Mouse (Mus musculus): Measurements from ENCODE around the gene Nup214. TPM values are rescaled to one million over a fixed set of nuclear protein-coding genes. Genes with fewer than 3 reads are reported as not detected.

The Nup214 gene
- total RNA-seq (2012; rRNA removed) (50.9 and 61.0 TPM in 2 replicates), total RNA-seq (2014; rRNA removed) (13.9 and 17.9 TPM in 2 replicates), polyA plus RNA-seq (2012; ENCODE audit: insufficient read length, low read depth) (83.4 and 106 TPM in 2 replicates)

GRCm38 (mm10) chr2:31974141-31974808 is at the start of gene Nup214:
Nup214 (plus strand) TSS chr2:31974436.
- dilution Hi-C loops (cut with MboI; ENCODE audit: extremely low pct_ligation_motif_present, extremely low pct_unique_long_range_greater_than_20kb, low sequenced_read_pairs) = no loop called here
- H3K4me1 ChIP-seq (ENCODE audit: control insufficient read depth in 1 of 2, insufficient read depth in 2 of 2) = peaks cover 0 to 23% of the 10 kb centered on the region in 2 experiments; a peak in 2 of 4 replicates
- peaks cover 18 to 30% of the 10 kb centered on the region in 2 experiments for H3K36me3 ChIP-seq (replicated peaks in 1 of 2; ENCODE audit: control insufficient read depth in 1 of 2, insufficient read depth in 1 of 2, low read length in 1 of 2)
- H3K4me2 ChIP-seq (ENCODE audit: insufficient read depth, low read depth, poor library complexity, severe bottlenecking) = peak within 1 kb of the TSS; percentile 93
- TF ChIP-seq E2F4 (IDR thresholded peaks at IDR 0.05; ENCODE audit: insufficient replicate concordance, low read depth, low read length) = peak; percentile 72; the same call in 1 of the 2 replicates
- peak; percentile 87 for TF ChIP-seq NRF1 (IDR thresholded peaks at IDR 0.05; ENCODE audit: low read depth, low read length)
- peak; percentile 95 for TF ChIP-seq MXI1 (IDR thresholded peaks at IDR 0.05; ENCODE audit: low read depth, low read length)
- peak; percentile 95 for TF ChIP-seq KAT2A (IDR thresholded peaks at IDR 0.05; ENCODE audit: insufficient replicate concordance, low read length)
- TF ChIP-seq EP300 (IDR thresholded peaks at IDR 0.05; ENCODE audit: low read length) = no peak
- TF ChIP-seq BHLHE40 (IDR thresholded peaks at IDR 0.05; ENCODE audit: low read depth, low read length) = peak; percentile 62
- TF ChIP-seq TCF12 (IDR thresholded peaks at IDR 0.05; ENCODE audit: low read depth, low read length) = peak; percentile 79
- TF ChIP-seq CHD2 (IDR thresholded peaks at IDR 0.05; ENCODE audit: low read length) = peak; percentile 21; the same call in 1 of the 2 replicates
- peak; percentile 83 for TF ChIP-seq TBP (conservative IDR thresholded peaks at IDR 0.05; ENCODE audit: low read depth, low read length)
- no peak for TF ChIP-seq JUN (IDR thresholded peaks at IDR 0.05; ENCODE audit: insufficient read depth, low read depth, low read length)
- TF ChIP-seq MAX (IDR thresholded peaks at IDR 0.05; ENCODE audit: low read length) = peak; percentile 97
- TF ChIP-seq MEF2A (IDR thresholded peaks at IDR 0.05; ENCODE audit: borderline replicate concordance, low read depth, low read length) = peak; percentile 74
- no peak for TF ChIP-seq UBTF (IDR thresholded peaks at IDR 0.05; ENCODE audit: low read depth, low read length)
- TF ChIP-seq IRF4 (IDR thresholded peaks at IDR 0.05; ENCODE audit: low read depth, low read length) = peak; percentile 91
- no peak for TF ChIP-seq CTCF (conservative IDR thresholded peaks at IDR 0.05 in 1 of 2, IDR thresholded peaks at IDR 0.05 in 1 of 2; ENCODE audit: low read depth in 2 of 2, low read length in 2 of 2)
- TF ChIP-seq CHD1 (IDR thresholded peaks at IDR 0.05; ENCODE audit: low read depth, low read length) = no peak
- TF ChIP-seq MYC (IDR thresholded peaks at IDR 0.05; ENCODE audit: low read depth, low read length) = peak; percentile 91
- TF ChIP-seq HCFC1 (IDR thresholded peaks at IDR 0.05; ENCODE audit: low read depth, low read length) = peak; percentile 98
- TF ChIP-seq POLR2AphosphoS2 (IDR thresholded peaks at IDR 0.05; ENCODE audit: low read depth, low read length) = peak; percentile 90
- TF ChIP-seq GABPA (IDR thresholded peaks at IDR 0.05; ENCODE audit: insufficient replicate concordance, low read depth, low read length) = peak; percentile 90
- TF ChIP-seq ETS1 (conservative IDR thresholded peaks at IDR 0.05; ENCODE audit: low read depth, low read length) = peak; percentile 54
- no peak for TF ChIP-seq RAD21 (IDR thresholded peaks at IDR 0.05; ENCODE audit: low read depth, low read length)
- TF ChIP-seq NELFE (IDR thresholded peaks at IDR 0.05; ENCODE audit: low read depth, low read length) = peak; percentile 83
- peak; percentile 99 for TF ChIP-seq SIN3A (IDR thresholded peaks at IDR 0.05; ENCODE audit: low read length)
- TF ChIP-seq POLR2A (IDR thresholded peaks at IDR 0.05; ENCODE audit: low read depth, low read length) = peak; percentile 96
- TF ChIP-seq SMC3 (IDR thresholded peaks at IDR 0.05; ENCODE audit: low read depth, low read length) = no peak
- TF ChIP-seq ELF1 (IDR thresholded peaks at IDR 0.05; ENCODE audit: low read depth, low read length) = peak; percentile 94
- 0 out of 2 replicates have a peak within 1 kb of the TSS, but pooled peaks have one; percentile 7 for H3K27ac ChIP-seq (ENCODE audit: insufficient read depth, low read depth)
- H3K9ac ChIP-seq (ENCODE audit: insufficient read depth, low read depth) = peak within 1 kb of the TSS; percentile 97
- H3K9me3 ChIP-seq (replicated peaks; ENCODE audit: low read length) = no peaks in the 10 kb centered on the region
- H3K79me2 ChIP-seq (replicated peaks; ENCODE audit: control insufficient read depth, extremely low read depth, insufficient read depth, poor library complexity, severe bottlenecking) = peaks cover 19% of the 10 kb centered on the region
- in situ Hi-C loops (cut with MboI; ENCODE audit: low pct_ligation_motif_present, low pct_unique_long_range_greater_than_20kb, low sequenced_read_pairs) = no loop called here
- peaks cover 42% of the 10 kb centered on the region for H3K27me3 ChIP-seq (replicated peaks)
- peak; percentile 98 for DNase-seq (ENCODE audit: extremely low read depth)
- H3K4me3 ChIP-seq (replicated peaks in 1 of 3; ENCODE audit: low read depth in 2 of 3, low read length in 2 of 3, poor library complexity in 1 of 3) = peak within 1 kb of the TSS; percentile 90 to 99 (median 95)

All from CH12.LX (cell line).